Mouse (Mus musculus) layer of hippocampus, postnatal 10 days (tissue): Measurements from ENCODE around the gene Siah3. TPM values are rescaled to one million over a fixed set of nuclear protein-coding genes. Genes with fewer than 3 reads are reported as not detected.
A peak's percentile ranks its signal among the peaks of the same experiment; 100 is the strongest.

ENCODE experiments used
- DNase-seq, 2 experiments: peaks; one replicate each; pipeline ENCODE4 v3.0.0; 2021; ENCODE audit warnings: low spot score in 2 of 2
- total RNA-seq, 2 experiments: library from RNA; stranded (reverse); gene quantifications; 2 replicates each; pipeline ENCODE4 v1.2.3; 2021

Gene Siah3
- total RNA-seq, 2 experiments from 2014 or later, result 11.4 to 13.6 TPM

- DNase-seq, result no peak
Observed at GRCm38 (mm10) chr14:75461770-75462169, 6.0 kb downstream of the Siah3 start.

GRCm38 (mm10) chr14:75463171-75463570 is 7.4 kb downstream of the Siah3 start:
- no peak for DNase-seq

GRCm38 (mm10) chr14:75468941-75469340 is 13.2 kb downstream of the Siah3 start:
- no peak for DNase-seq

GRCm38 (mm10) chr14:75473061-75473930 is 17.5 kb downstream of the Siah3 start:
- DNase-seq, result peak in 1 of 2 experiments; percentile 45

GRCm38 (mm10) chr14:75475887-75476286 is 20.1 kb downstream of the Siah3 start:
- no peak for DNase-seq

- peak; percentile 28 to 39 for DNase-seq
Observed at GRCm38 (mm10) chr14:75482231-75483175, 26.7 kb downstream of the Siah3 start.

GRCm38 (mm10) chr14:75483176-75483546 is 27.4 kb downstream of the Siah3 start:
- no peak for DNase-seq

GRCm38 (mm10) chr14:75487932-75488331 is 32.1 kb downstream of the Siah3 start:
- DNase-seq, result no peak

- DNase-seq, result no peak
Observed at GRCm38 (mm10) chr14:75493555-75494194, 37.9 kb downstream of the Siah3 start.

GRCm38 (mm10) chr14:75494926-75495325 is 39.1 kb downstream of the Siah3 start:
- no peak for DNase-seq

GRCm38 (mm10) chr14:75501501-75501990 is 45.8 kb downstream of the Siah3 start:
- no peak for DNase-seq

GRCm38 (mm10) chr14:75502446-75502845 is 46.7 kb downstream of the Siah3 start:
- DNase-seq, result peak; percentile 31 to 44

GRCm38 (mm10) chr14:75504255-75504654 is 48.5 kb downstream of the Siah3 start:
- no peak for DNase-seq

- DNase-seq, result no peak
Observed at GRCm38 (mm10) chr14:75505126-75505840, 49.5 kb downstream of the Siah3 start.

GRCm38 (mm10) chr14:75506246-75506645 is 50.5 kb downstream of the Siah3 start:
- DNase-seq, result no peak

- DNase-seq, result no peak
Observed at GRCm38 (mm10) chr14:75510125-75510524, 54.3 kb downstream of the Siah3 start.

GRCm38 (mm10) chr14:75512946-75513345 is 57.2 kb downstream of the Siah3 start:
- no peak for DNase-seq

GRCm38 (mm10) chr14:75516161-75516560 is 60.4 kb downstream of the Siah3 start:
- no peak for DNase-seq

GRCm38 (mm10) chr14:75516917-75517595 is 61.3 kb downstream of the Siah3 start:
- DNase-seq, result peak in 1 of 2 experiments; percentile 21
